Mouse (Mus musculus) testis, adult 2 months (tissue): Measurements from ENCODE around the gene Nphs1.

Experiments
- CTCF ChIP-seq: fragments of 200-500 bp; IDR thresholded peaks from 2 replicates; pipeline ENCODE4 v1.5.1; 2012; ENCODE audit warnings: low read depth, mild to moderate bottlenecking, inconsistent platforms, low read length, moderate library complexity; ENCODE audit not compliant: control insufficient read depth, insufficient read depth, insufficient replicate concordance
- POLR2A ChIP-seq: fragments of 200-500 bp; IDR thresholded peaks from 2 replicates; pipeline ENCODE4 v1.6.1; 2012; ENCODE audit warnings: low read depth, mild to moderate bottlenecking, inconsistent platforms, low read length, moderate library complexity; ENCODE audit not compliant: control insufficient read depth

- no peak for TF ChIP-seq POLR2A
- TF ChIP-seq CTCF: no peak
Measured at GRCm38 (mm10) chr7:30429327-30429726, 28.8 kb upstream of the Nphs1 start.
